Mouse (Mus musculus) hindbrain, embryonic 16.5 days (tissue): ENCODE measurements around the gene Npcd. TPM values are rescaled to one million over a fixed set of nuclear protein-coding genes. Genes with fewer than 3 reads are reported as not detected.

ENCODE experiments used
- ATAC-seq: fragments of 200-750 bp; cut with Nextera tagmentation; 2 replicates; pipeline ENCODE4 v1.8.0; 2017; ENCODE audit warnings: moderate TSS enrichment, moderate library complexity
- H3K27ac ChIP-seq: fragments of 300-500 bp; sonication (generic); 2 replicates; pipeline ENCODE4 v1.5.1; 2014; ENCODE audit warnings: low read depth, mild to moderate bottlenecking, control low read depth, low read length, moderate library complexity
- H3K27me3 ChIP-seq: fragments of 300-500 bp; sonication (generic); replicated peaks from 2 replicates; pipeline ENCODE4 v1.6.1; 2014; ENCODE audit warnings: low read length; ENCODE audit not compliant: control insufficient read depth, insufficient read depth
- H3K36me3 ChIP-seq: fragments of 300-500 bp; sonication (generic); 2 replicates; pipeline ENCODE4 v1.6.1; 2014; ENCODE audit warnings: mild to moderate bottlenecking, low read length, moderate library complexity, mixed read lengths; ENCODE audit not compliant: control insufficient read depth, insufficient read depth
- H3K4me1 ChIP-seq: fragments of 300-500 bp; sonication (generic); 2 replicates; pipeline ENCODE4 v1.6.1; 2014; ENCODE audit warnings: low read depth, low read length; ENCODE audit not compliant: control insufficient read depth, insufficient read depth
- H3K4me2 ChIP-seq: fragments of 300-500 bp; sonication (generic); 2 replicates; pipeline ENCODE4 v1.6.1; 2014; ENCODE audit warnings: mild to moderate bottlenecking, low read length, control low read depth, moderate library complexity
- H3K4me3 ChIP-seq: fragments of 300-500 bp; sonication (generic); 2 replicates; pipeline ENCODE4 v1.5.1; 2014; ENCODE audit warnings: mild to moderate bottlenecking, low read length, control low read depth, moderate library complexity
- H3K9ac ChIP-seq: fragments of 300-500 bp; sonication (generic); 2 replicates; pipeline ENCODE4 v1.6.1; 2014; ENCODE audit warnings: low read depth, mild to moderate bottlenecking, control low read depth, low read length, moderate library complexity
- H3K9me3 ChIP-seq: fragments of 300-500 bp; sonication (generic); 2 replicates; pipeline ENCODE4 v1.6.1; 2014; ENCODE audit warnings: mild to moderate bottlenecking, low read length, moderate library complexity; ENCODE audit not compliant: control insufficient read depth
- WGBS: fragments of 180-500 bp; shearing (Covaris S2); extraction: QIAGEN DNeasy Blood & Tissue Kit; methylation state at CpG from one replicate; pipeline ENCODE4 v1.1.7; 2014; 5-methylcytosine and 5-hydroxymethylcytosine counted together
- polyA plus RNA-seq: library from polyadenylated mRNA; unstranded; fragments of >200 nt; fragmentation: Nextera tagmentation; extraction: Ambion mirVana; gene quantifications from 2 replicates; pipeline ENCODE4 v1.2.1, GENCODE M21; 2015

Npcd gene
- polyA plus RNA-seq, 1 experiment from 2014 or later = 0.41 TPM

DNA sequence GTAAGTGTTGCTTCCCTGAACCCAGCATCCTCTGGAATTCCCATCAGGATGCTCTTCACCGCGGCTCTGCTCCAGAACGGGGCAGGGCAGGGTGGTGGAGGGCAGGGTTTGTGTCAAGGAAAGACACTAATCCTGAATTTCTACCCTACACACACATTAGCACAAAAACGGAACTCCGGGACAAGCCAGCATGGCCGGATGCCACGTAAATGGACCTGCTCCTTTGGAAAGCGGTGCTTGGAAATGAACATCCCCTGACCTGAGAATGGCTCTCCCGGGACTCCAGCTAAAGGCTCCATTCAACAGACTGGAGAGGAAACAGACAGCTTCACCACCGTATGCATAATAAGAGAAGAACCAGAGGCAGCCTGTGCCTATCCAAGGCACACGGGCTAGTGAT, 33.3 kb downstream of the Npcd start:
- 42% methylated on average over 11 of the region's 11 CpGs for WGBS
- Histone ChIP-seq H3K4me1 (peaks cover 11% of the 10 kb centered on the region), H3K27me3 (0 out of 2 replicates have a peak, but pooled peaks cover under 1% of the 10 kb centered on the region), H3K27ac (no peak overlapping the region), H3K4me2 (no peak overlapping the region), H3K9ac (no peak overlapping the region), H3K4me3 (no peak overlapping the region), H3K36me3 (no peaks in the 10 kb centered on the region), H3K9me3 (no peaks in the 10 kb centered on the region)
- ATAC-seq = no peak

DNA sequence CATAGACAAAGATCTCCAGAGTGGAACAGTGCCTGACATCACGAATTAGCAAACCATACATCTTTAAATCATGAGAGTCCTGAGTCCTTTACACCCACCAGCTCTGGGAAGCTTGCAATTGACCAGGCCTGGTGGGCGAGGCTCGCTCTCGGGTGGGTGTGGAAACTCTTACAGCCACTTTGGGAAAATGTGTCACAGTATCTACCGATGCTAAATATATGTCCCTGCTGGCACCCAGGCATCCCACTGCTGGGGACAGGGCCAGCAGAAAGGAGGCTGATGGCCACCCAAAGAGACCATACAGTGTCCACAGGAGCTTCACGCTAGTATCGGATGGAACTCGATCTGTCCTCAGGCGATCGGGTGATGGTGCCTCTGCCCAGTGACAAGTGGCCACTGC, 35.4 kb downstream of the Npcd start:
- Histone ChIP-seq H3K4me1 (peaks cover 8% of the 10 kb centered on the region), H3K9ac (no peak overlapping the region), H3K27ac (no peak overlapping the region), H3K36me3 (no peaks in the 10 kb centered on the region), H3K9me3 (no peaks in the 10 kb centered on the region), H3K27me3 (no peaks in the 10 kb centered on the region), H3K4me2 (no peak overlapping the region), H3K4me3 (no peak overlapping the region)
- ATAC-seq = no peak
- 87% methylated on average over 10 of the region's 10 CpGs for WGBS

DNA sequence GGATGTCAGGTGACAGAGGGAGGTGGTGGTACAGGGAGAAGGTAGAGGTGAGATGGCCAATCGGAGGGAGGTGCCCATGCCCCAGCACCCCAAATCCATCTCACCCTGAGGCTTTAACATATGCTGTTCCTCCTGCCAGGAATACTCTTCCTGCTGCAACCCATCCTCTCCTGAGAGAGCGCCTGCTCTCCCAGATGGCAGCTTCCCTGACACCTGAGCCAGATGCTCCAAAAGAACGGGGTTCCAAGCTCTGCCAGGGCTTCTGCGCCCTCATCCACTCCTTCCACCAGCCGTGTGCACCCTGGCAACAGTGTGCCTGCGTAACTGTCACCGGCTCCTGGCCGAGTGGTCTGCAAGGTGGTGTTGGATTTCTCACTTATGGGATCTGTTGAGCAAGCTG, 36.4 kb downstream of the Npcd start:
- Histone ChIP-seq H3K4me2 (no peak overlapping the region), H3K36me3 (no peaks in the 10 kb centered on the region; the same call in 1 of the 2 replicates), H3K9ac (no peak overlapping the region), H3K9me3 (no peaks in the 10 kb centered on the region), H3K4me3 (no peak overlapping the region), H3K27me3 (no peaks in the 10 kb centered on the region), H3K27ac (no peak overlapping the region), H3K4me1 (peaks cover 8% of the 10 kb centered on the region)
- no peak for ATAC-seq
- 81% methylated on average over 8 of the region's 8 CpGs for WGBS

DNA sequence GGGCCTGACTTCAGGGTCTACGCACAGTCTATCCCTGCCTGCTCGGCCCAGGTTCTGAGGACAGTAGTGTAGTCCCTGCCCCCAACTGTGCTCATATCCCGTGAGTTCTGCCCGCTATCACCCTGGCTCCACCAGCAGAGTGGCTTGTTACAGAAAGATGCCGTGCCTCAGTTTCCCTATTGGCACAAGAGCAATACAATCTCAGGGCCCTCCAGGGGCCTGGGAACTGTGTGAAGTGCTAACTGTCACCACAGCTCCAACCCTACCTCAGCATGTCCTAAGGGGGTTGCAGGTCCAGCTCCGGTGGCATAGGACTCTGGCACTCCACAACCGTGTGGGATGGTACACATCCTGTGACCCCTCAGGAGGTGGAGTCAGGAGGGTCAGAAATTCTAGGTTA, 36.9 kb downstream of the Npcd start:
- H3K36me3 ChIP-seq = no peaks in the 10 kb centered on the region; the same call in 1 of the 2 replicates
- no peak for ATAC-seq
- H3K9me3 ChIP-seq = no peaks in the 10 kb centered on the region
- H3K27ac ChIP-seq = no peak overlapping the region
- no peak overlapping the region for H3K9ac ChIP-seq
- no peak overlapping the region for H3K4me2 ChIP-seq
- no peak overlapping the region for H3K4me3 ChIP-seq
- no peaks in the 10 kb centered on the region for H3K27me3 ChIP-seq
- 92% methylated on average over 7 of the region's 7 CpGs for WGBS
- peaks cover 2% of the 10 kb centered on the region for H3K4me1 ChIP-seq

DNA sequence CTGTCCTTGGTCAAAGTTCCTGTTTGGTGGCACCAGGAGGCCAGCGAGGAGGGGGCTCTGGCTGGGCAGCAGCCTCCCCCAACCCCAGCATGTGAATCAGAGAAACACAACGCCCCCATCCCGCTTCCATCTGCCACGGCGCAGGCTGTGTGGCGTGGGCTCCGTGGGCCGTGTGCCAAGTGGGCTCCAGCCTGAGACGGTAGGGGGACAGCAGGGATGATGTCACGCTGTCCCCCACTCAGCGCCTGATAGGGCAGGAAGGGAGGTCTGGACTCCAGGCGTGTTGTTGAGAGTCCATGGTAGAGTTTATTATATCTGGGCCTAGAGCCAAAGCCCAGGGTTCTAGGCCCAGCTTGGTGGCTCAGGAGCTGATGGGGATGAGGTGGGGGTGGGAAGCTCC, 37.8 kb downstream of the Npcd start:
- no peaks in the 10 kb centered on the region for H3K27me3 ChIP-seq
- no peak overlapping the region for H3K27ac ChIP-seq
- no peak overlapping the region for H3K4me3 ChIP-seq
- WGBS = 63% methylated on average over 12 of the region's 12 CpGs
- H3K4me1 ChIP-seq = no peaks in the 10 kb centered on the region
- no peaks in the 10 kb centered on the region; the same call in 1 of the 2 replicates for H3K36me3 ChIP-seq
- ATAC-seq = no peak
- H3K4me2 ChIP-seq = no peak overlapping the region
- no peak overlapping the region for H3K9ac ChIP-seq
- H3K9me3 ChIP-seq = no peaks in the 10 kb centered on the region

DNA sequence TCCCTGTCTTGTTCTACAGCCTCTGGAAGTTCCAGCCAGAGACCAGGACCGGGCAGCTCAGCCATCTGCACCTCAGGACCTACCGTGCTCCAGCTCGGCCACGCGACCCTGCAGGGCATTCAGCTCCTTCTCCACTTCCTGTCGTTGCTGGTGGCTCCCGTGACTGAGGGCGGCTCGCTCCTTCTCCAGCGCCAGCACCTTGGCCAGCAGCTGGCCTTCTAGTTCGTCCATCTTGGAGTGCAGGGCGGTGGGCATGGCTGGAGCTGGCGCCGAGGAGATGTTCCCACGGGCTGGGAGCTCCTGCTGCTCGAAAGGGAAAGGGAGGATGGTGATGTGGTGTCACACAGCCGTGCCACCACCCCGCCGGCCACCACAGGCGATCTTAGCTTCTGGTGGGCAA, 39.9 kb downstream of the Npcd start:
- 41% methylated on average over 20 of the region's 20 CpGs for WGBS
- peaks cover 3% of the 10 kb centered on the region for H3K36me3 ChIP-seq

DNA sequence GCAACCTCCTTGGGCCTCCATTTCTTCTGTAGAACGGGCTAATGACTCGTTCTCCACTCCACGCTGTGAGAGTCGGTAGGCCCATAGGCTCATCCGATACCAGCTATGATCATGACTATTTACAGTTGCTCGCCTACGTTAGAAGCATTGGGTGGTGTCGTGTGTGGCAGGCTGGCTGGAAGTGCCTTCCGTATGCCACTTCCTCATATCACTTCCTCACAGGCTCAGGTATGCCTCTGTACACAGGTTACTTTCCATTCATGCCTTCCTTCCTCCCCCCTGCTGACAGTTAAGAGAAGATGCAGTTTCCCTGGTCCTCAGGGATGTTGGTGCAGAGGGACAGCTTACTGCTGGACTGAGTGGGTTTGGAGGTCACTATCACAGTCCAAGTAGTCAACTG, 41.0 kb downstream of the Npcd start:
- Histone ChIP-seq H3K9ac (no peak overlapping the region), H3K36me3 (peaks cover 4% of the 10 kb centered on the region), H3K27ac (no peak overlapping the region), H3K4me3 (no peak overlapping the region), H3K27me3 (no peaks in the 10 kb centered on the region), H3K9me3 (no peaks in the 10 kb centered on the region), H3K4me2 (no peak overlapping the region), H3K4me1 (no peaks in the 10 kb centered on the region)
- no peak for ATAC-seq
- WGBS = 95% methylated on average over 9 of the region's 9 CpGs

More for the DNA sequence above, 39.9 kb downstream of the Npcd start:
- Histone ChIP-seq H3K27ac (no peak overlapping the region), H3K4me2 (no peak overlapping the region), H3K4me1 (no peaks in the 10 kb centered on the region), H3K9me3 (no peaks in the 10 kb centered on the region), H3K27me3 (no peaks in the 10 kb centered on the region), H3K9ac (0 out of 2 replicates have a peak overlapping the region, but pooled peaks have one; percentile 11), H3K4me3 (no peak overlapping the region)
- ATAC-seq = no peak

DNA sequence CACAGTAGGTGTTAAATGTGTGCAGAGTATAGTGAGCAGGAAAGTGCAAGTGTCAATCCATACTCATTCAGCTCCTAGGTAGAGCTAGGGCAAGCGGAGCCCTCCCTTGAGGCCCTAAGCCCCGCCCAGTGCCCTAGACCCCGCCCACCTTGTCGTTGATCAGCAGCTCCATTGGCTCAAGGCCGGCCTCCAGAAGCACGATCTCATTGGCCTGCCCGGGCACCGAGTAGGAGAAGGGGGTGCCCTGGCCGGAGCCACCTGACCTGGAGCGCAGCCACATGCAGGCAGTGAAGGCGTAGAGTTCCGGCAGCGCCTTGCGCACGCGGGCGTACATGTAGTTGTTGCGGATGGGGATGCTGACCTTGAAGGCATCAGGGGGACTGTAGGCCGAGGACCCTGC, 41.6 kb downstream of the Npcd start:
- Histone ChIP-seq H3K27me3 (no peaks in the 10 kb centered on the region), H3K4me2 (no peak overlapping the region), H3K27ac (no peak overlapping the region), H3K4me3 (no peak overlapping the region), H3K9me3 (no peaks in the 10 kb centered on the region), H3K4me1 (peaks cover 3% of the 10 kb centered on the region; the same call in 1 of the 2 replicates), H3K36me3 (peaks cover 4% of the 10 kb centered on the region), H3K9ac (no peak overlapping the region)
- WGBS = 18% methylated on average over 19 of the region's 19 CpGs
- ATAC-seq = 0 out of 2 replicates have a peak, but pooled peaks have one; percentile 15

DNA sequence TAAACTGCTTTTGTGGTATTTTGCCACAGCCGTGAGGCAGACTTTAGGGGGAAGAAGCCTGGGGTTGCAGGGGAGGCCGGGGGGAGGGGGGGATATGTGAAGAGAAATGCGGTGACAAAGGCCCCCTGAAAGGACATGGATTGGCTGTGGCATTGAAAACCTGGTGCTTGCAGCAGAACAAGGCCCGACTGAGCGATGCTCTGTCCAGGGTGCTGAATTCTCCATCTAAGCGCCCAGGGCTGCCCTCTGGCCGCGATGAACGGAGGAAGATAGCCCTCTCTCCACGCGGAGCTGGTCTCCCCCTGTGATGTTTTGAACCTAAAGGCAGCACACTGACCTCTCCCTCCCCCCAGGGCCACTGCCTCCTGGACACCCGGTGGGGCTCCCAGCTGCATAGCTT, 42.5 kb downstream of the Npcd start:
- ATAC-seq = no peak
- Histone ChIP-seq H3K4me1 (peaks cover 3% of the 10 kb centered on the region; the same call in 1 of the 2 replicates), H3K4me3 (no peak overlapping the region), H3K9me3 (no peaks in the 10 kb centered on the region), H3K9ac (no peak overlapping the region), H3K36me3 (peaks cover 4% of the 10 kb centered on the region), H3K27ac (no peak overlapping the region), H3K4me2 (no peak overlapping the region), H3K27me3 (no peaks in the 10 kb centered on the region)
- 4% methylated on average over 12 of the region's 12 CpGs for WGBS

DNA sequence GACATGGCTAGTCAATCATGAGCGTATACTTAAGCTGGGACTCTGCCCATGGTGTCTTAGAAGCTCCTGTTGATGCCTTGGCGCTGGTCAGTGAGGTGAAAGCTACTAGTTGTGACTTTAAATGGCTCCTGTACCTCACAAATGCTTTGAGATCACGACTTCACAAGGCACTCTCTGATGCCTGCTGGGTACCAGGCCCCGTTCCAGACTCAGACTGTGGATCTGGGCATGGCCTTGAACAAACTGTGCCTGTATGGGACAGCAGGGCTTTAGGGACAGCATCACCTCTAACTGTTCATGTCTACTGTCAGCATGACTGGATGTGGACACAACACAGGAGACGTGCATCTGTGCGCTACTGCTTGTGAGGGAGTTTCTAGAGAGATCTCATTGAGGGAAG, 43.1 kb downstream of the Npcd start:
- Histone ChIP-seq H3K4me2 (no peak overlapping the region), H3K4me3 (no peak overlapping the region), H3K4me1 (peaks cover 3% of the 10 kb centered on the region; the same call in 1 of the 2 replicates), H3K27ac (no peak overlapping the region), H3K36me3 (peaks cover 4% of the 10 kb centered on the region), H3K9me3 (no peaks in the 10 kb centered on the region), H3K9ac (no peak overlapping the region), H3K27me3 (no peaks in the 10 kb centered on the region)
- 84% methylated on average over 6 of the region's 6 CpGs for WGBS
- ATAC-seq = no peak
